Mouse (Mus musculus) CH12.LX (cell line): ENCODE data around the gene Asb1. TPM values are rescaled to one million over a fixed set of nuclear protein-coding genes. Genes with fewer than 3 reads are reported as not detected.

Source experiments
- DNase-seq: peaks from one replicate; pipeline ENCODE4 v3.0.0-alpha.2; 2013; ENCODE audit errors: extremely low read depth
- H3K27ac ChIP-seq: 2 replicates; pipeline ENCODE4 v1.5.1; 2012; ENCODE audit warnings: low read depth, mild to moderate bottlenecking, control low read depth, moderate library complexity; ENCODE audit not compliant: insufficient read depth
- H3K27me3 ChIP-seq: replicated peaks from 2 replicates; pipeline ENCODE3; 2012; ENCODE audit warnings: inconsistent platforms
- H3K36me3 ChIP-seq, 2 experiments: replicated peaks in 1 of 2; 2 replicates each; pipeline versions ENCODE3 to v1.6.1; 2012; ENCODE audit warnings: inconsistent platforms in 1 of 2, low read length in 1 of 2, mild to moderate bottlenecking in 1 of 2, mixed read lengths in 1 of 2, moderate library complexity in 1 of 2; ENCODE audit not compliant: control insufficient read depth in 1 of 2, insufficient read depth in 1 of 2
- H3K4me1 ChIP-seq, 2 experiments: 2 replicates each; pipeline ENCODE4 v1.6.1; 2012; ENCODE audit warnings: inconsistent platforms in 1 of 2, moderate library complexity in 1 of 2; ENCODE audit not compliant: insufficient read depth in 2 of 2, control insufficient read depth in 1 of 2
- H3K4me2 ChIP-seq: 2 replicates; pipeline ENCODE4 v1.6.1; 2012; ENCODE audit warnings: low read depth, mild to moderate bottlenecking, control low read depth; ENCODE audit not compliant: poor library complexity, insufficient read depth, severe bottlenecking
- H3K4me3 ChIP-seq, 3 experiments: fragments of 150-350 bp in 1 of 3; sonication (generic) in 1 of 3; replicated peaks in 1 of 3; 2 replicates each; pipeline versions ENCODE3 to v1.5.1; 2011 to 2012; ENCODE audit warnings: low read depth in 2 of 3, low read length in 2 of 3, mild to moderate bottlenecking in 2 of 3, moderate library complexity in 2 of 3, control low read depth in 1 of 3, improper control_type of control experiment in 1 of 3, inconsistent platforms in 1 of 3, mixed read lengths in 1 of 3; ENCODE audit not compliant: poor library complexity in 1 of 3
- H3K79me2 ChIP-seq: replicated peaks from 2 replicates; pipeline ENCODE4 v1.6.1; 2012; ENCODE audit warnings: mild to moderate bottlenecking, moderate library complexity; ENCODE audit not compliant: control insufficient read depth, poor library complexity, insufficient read depth, severe bottlenecking; ENCODE audit errors: extremely low read depth
- H3K9ac ChIP-seq: 2 replicates; pipeline ENCODE4 v1.6.1; 2012; ENCODE audit warnings: low read depth, mild to moderate bottlenecking, control low read depth, moderate library complexity; ENCODE audit not compliant: insufficient read depth
- H3K9me3 ChIP-seq: replicated peaks from 2 replicates; pipeline ENCODE3; 2012; ENCODE audit warnings: low read length, inconsistent platforms, mixed read lengths
- CTCF ChIP-seq, 2 experiments: IDR thresholded peaks in 1 of 2; conservative IDR thresholded peaks in 1 of 2; 2 replicates each; pipeline ENCODE4 v1.5.1; 2011 to 2012; ENCODE audit warnings: low read depth in 2 of 2, low read length in 2 of 2, improper control_type of control experiment in 1 of 2, inconsistent platforms in 1 of 2, mild to moderate bottlenecking in 1 of 2, moderate library complexity in 1 of 2
- ELF1 ChIP-seq: IDR thresholded peaks from 2 replicates; pipeline ENCODE4 v1.6.1; 2014; ENCODE audit warnings: low read depth, mild to moderate bottlenecking, inconsistent platforms, low read length, improper control_type of control experiment
- ETS1 ChIP-seq: conservative IDR thresholded peaks from 2 replicates; pipeline ENCODE4 v1.6.1; 2012; ENCODE audit warnings: low read depth, mild to moderate bottlenecking, inconsistent platforms, low read length, improper control_type of control experiment, moderate library complexity
- HCFC1 ChIP-seq: IDR thresholded peaks from 2 replicates; pipeline ENCODE4 v1.6.1; 2012; ENCODE audit warnings: low read depth, mild to moderate bottlenecking, inconsistent platforms, low read length, improper control_type of control experiment
- MAX ChIP-seq: IDR thresholded peaks from 2 replicates; pipeline ENCODE4 v1.6.1; 2011; ENCODE audit warnings: low read length, improper control_type of control experiment
- MAZ ChIP-seq: IDR thresholded peaks from 2 replicates; pipeline ENCODE4 v1.6.1; 2012; ENCODE audit warnings: low read depth, mild to moderate bottlenecking, inconsistent platforms, low read length, improper control_type of control experiment, moderate library complexity
- MEF2A ChIP-seq: IDR thresholded peaks from 2 replicates; pipeline ENCODE4 v1.6.1; 2014; ENCODE audit warnings: low read depth, mild to moderate bottlenecking, inconsistent platforms, low read length, improper control_type of control experiment, borderline replicate concordance
- MXI1 ChIP-seq: IDR thresholded peaks from 2 replicates; pipeline ENCODE4 v1.6.1; 2011; ENCODE audit warnings: mild to moderate bottlenecking, low read depth, low read length, improper control_type of control experiment
- MYC ChIP-seq: IDR thresholded peaks from 2 replicates; pipeline ENCODE4 v1.6.1; 2011; ENCODE audit warnings: low read depth, mild to moderate bottlenecking, improper control_type of control experiment, low read length
- NELFE ChIP-seq: IDR thresholded peaks from 2 replicates; pipeline ENCODE4 v1.6.1; 2011; ENCODE audit warnings: low read depth, low read length, improper control_type of control experiment
- POLR2A ChIP-seq: IDR thresholded peaks from 2 replicates; pipeline ENCODE4 v1.6.1; 2011; ENCODE audit warnings: low read depth, mild to moderate bottlenecking, improper control_type of control experiment, low read length
- SIN3A ChIP-seq: IDR thresholded peaks from 2 replicates; pipeline ENCODE4 v1.6.1; 2012; ENCODE audit warnings: low read length, improper control_type of control experiment, inconsistent platforms
- TBP ChIP-seq: conservative IDR thresholded peaks from 2 replicates; pipeline ENCODE4 v1.6.1; 2011; ENCODE audit warnings: low read depth, low read length, improper control_type of control experiment
- ZKSCAN1 ChIP-seq: IDR thresholded peaks from 2 replicates; pipeline ENCODE4 v1.6.1; 2012; ENCODE audit warnings: low read depth, inconsistent platforms, low read length, improper control_type of control experiment, borderline replicate concordance
- ZMIZ1 ChIP-seq: IDR thresholded peaks from 2 replicates; pipeline ENCODE4 v1.6.1; 2012; ENCODE audit warnings: low read depth, mild to moderate bottlenecking, inconsistent platforms, low read length, improper control_type of control experiment
- dilution Hi-C: fragments of 300-500 bp; cut with MboI; formaldehyde crosslinking; loops from 2 replicates; pipeline ENCODE4 v1.14.3; 2020; ENCODE audit warnings: low sequenced_read_pairs; ENCODE audit not compliant: extremely low pct_unique_long_range_greater_than_20kb, extremely low pct_ligation_motif_present
- in situ Hi-C: fragments of 300-500 bp; cut with MboI; formaldehyde crosslinking; loops from 3 replicates; pipeline ENCODE4 v1.14.3; 2019; ENCODE audit warnings: low sequenced_read_pairs, low pct_ligation_motif_present, low pct_unique_long_range_greater_than_20kb, mixed read lengths
- polyA plus RNA-seq: library from polyadenylated mRNA; unstranded; fragments of >175 nt; gene quantifications from 2 replicates; pipeline ENCODE4 v1.2.1, GENCODE M21; 2012; ENCODE audit warnings: low read depth; ENCODE audit not compliant: insufficient read length
- total RNA-seq, 2 experiments: library from RNA; depleted of rRNA; stranded (reverse); fragments of 300-350 nt in 1 of 2; fragments of >200 nt in 1 of 2; gene quantifications; 2 replicates each; pipeline ENCODE4 v1.2.3; 2012 to 2014

The Asb1 gene
- total and polyA plus RNA-seq, 3 experiments = 6.1 to 9.5 (median 6.4) TPM

- DNase-seq = no peak
- Histone ChIP-seq H3K4me1 (peaks cover 0 to 27% of the 10 kb centered on the region in 2 experiments; a peak in 3 of 4 replicates), H3K79me2 (no peaks in the 10 kb centered on the region), H3K36me3 (peaks cover 0 to 4% of the 10 kb centered on the region in 2 experiments), H3K27ac (no peak overlapping the region), H3K4me3 (no peak overlapping the region), H3K9ac (no peak overlapping the region), H3K9me3 (no peaks in the 10 kb centered on the region), H3K4me2 (no peak overlapping the region), H3K27me3 (no peaks in the 10 kb centered on the region)
- dilution Hi-C loops (no loop called here), in situ Hi-C loops (no loop called here)
- TF ChIP-seq HCFC1 (no peak), MEF2A (no peak), ZMIZ1 (no peak), TBP (no peak), ELF1 (no peak), CTCF (conservative IDR thresholded peaks at IDR 0.05 in 1 of 2, IDR thresholded peaks at IDR 0.05 in 1 of 2; ENCODE audit: low read depth in 2 of 2, low read length in 2 of 2) (no peak), MXI1 (no peak), MAZ (no peak), MAX (no peak), MYC (no peak), NELFE (no peak), ZKSCAN1 (no peak)
Observed at GRCm38 (mm10) chr1:91539246-91539645, 1.1 kb upstream of the Asb1 start.

DNA sequence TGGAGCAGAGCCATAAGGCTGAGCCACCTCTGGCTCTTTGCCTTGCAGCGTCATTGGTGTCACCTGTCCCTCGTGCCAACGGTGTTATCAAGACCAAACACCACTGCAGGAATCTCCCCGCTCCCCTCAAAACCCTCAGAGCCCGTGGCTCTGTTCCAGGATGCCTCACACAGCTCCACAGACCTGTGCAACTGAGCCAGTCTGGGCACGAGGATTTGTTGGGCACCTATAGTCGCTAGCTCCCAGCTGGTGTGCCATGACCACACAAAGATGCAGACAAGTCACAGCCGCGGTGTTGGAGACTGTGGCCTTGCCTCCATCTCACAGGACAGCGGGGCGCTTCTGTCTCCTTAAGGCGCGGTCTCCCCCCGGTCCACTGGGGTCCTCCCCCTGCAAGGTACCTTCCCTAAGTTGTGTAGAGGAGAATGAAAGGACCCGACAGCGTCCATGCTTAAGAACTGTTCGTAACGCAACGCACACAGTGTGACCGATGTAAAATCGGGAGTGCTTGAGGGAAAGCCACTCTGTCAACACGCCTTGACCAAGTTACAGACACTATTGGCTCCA, 557 bp upstream of the Asb1 start:
- Histone ChIP-seq H3K36me3 (peaks cover 0 to 8% of the 10 kb centered on the region in 2 experiments), H3K4me1 (peaks cover 0 to 29% of the 10 kb centered on the region in 2 experiments; a peak in 3 of 4 replicates), H3K4me3 (peak overlapping the region; percentile 74 to 96 (median 83)), H3K9me3 (no peaks in the 10 kb centered on the region), H3K9ac (peak overlapping the region; percentile 23; the same call in 1 of the 2 replicates), H3K4me2 (peak overlapping the region; percentile 55), H3K27ac (no peak overlapping the region), H3K79me2 (no peaks in the 10 kb centered on the region), H3K27me3 (no peaks in the 10 kb centered on the region)
- in situ Hi-C loops = no loop called here
- DNase-seq = no peak
- dilution Hi-C loops = no loop called here
- peak; percentile 48; the same call in 1 of the 2 replicates for TF ChIP-seq ZKSCAN1
- TF ChIP-seq ETS1 = no peak
- TF ChIP-seq POLR2A = no peak
- no peak for TF ChIP-seq SIN3A
